28 mouse cellular contexts compared by ENCODE assay signal in the genomic region with DNA sequence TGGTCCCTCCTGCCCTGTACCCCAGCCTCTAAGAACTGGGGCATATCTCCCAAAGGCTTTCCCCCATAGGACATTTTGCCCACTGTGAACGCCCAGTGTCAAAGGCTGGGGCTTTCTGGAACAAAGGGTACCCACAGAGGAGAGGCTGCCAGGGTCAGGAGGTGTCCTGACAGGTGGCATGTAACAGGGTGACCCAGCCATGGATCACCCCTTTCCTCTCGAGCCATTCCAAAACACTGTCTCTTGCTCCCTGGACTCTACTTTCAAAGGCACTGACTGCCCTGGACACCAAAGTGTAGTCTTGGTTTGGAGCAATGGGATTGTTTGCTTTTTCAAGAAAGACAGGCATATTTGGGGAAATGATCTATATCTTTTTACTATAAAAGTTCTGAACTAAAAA. TPM values are rescaled to one million over a fixed set of nuclear protein-coding genes. Genes with fewer than 3 reads are reported as not detected.
DNase-seq lines count a peak whose midpoint lies in the region; ATAC-seq and TF ChIP-seq lines count a peak whose summit lies in the region.
"Had no signal": no experiment of that assay in that cellular context is flagged by ENCODE, and none has a peak within 500 bp of the region (broad histone marks: within the 10 kb centered on the region; RNA-seq: fewer than 3 reads in every experiment).

No protein-coding gene starts in this region.

- no peak overlapping the region for H3K9ac ChIP-seq in heart, adult 2 months (ENCODE audit: low read depth, low read length)
- no peak overlapping the region for H3K9ac ChIP-seq in heart, postnatal 0 days (replicated peaks; ENCODE audit: low read depth, low read length)
- 0 out of 2 replicates have a peak overlapping the region, but pooled peaks have one; percentile 8 for H3K9ac ChIP-seq in lung, embryonic 14.5 days
- H3K9ac ChIP-seq: embryonic facial prominence, embryonic 12.5 days; forebrain, postnatal 0 days; limb, embryonic 12.5 days; liver, postnatal 0 days; neural tube, embryonic 15.5 days had no signal

- TF ChIP-seq EP300 in heart, adult 2 months (IDR thresholded peaks at IDR 0.05; ENCODE audit: insufficient read depth, low read depth, low read length), result no peak
- TF ChIP-seq EP300 in heart, postnatal 0 days (IDR thresholded peaks at IDR 0.05; ENCODE audit: low read depth), result no peak

- DNase-seq in heart, adult 2 months, result peak in 1 of 2 experiments; percentile 25
- no peak for DNase-seq in heart, postnatal 36 days
- no peak for DNase-seq in heart, postnatal 0 days (ENCODE audit: low spot score)
- no peak for DNase-seq in heart, postnatal 25 days (ENCODE audit: low spot score)
- DNase-seq in lung, embryonic 14.5 days, result no peak
- no peak for DNase-seq in lung, postnatal 36 days
- no peak for DNase-seq in embryonic facial prominence, embryonic 10.5 days (ENCODE audit: low spot score)
- no peak for DNase-seq in cerebellum, adult 18-20 months
- DNase-seq: adrenal gland, postnatal 36 days; cerebellum, adult 11-12 months; cerebellum, postnatal 14 days; forebrain, postnatal 0 days; gastrocnemius, postnatal 36 days; kidney, postnatal 10 days; liver, postnatal 0 days; lung, postnatal 14 days; right cerebral cortex, adult 18-20 months; right cerebral cortex, postnatal 4 days; thymus, postnatal 14 days had no signal

- no peak for TF ChIP-seq CTCF in heart, adult 2 months (IDR thresholded peaks at IDR 0.05)
- no peak for TF ChIP-seq CTCF in heart, postnatal 0 days (IDR thresholded peaks at IDR 0.05; ENCODE audit: low read depth)
- TF ChIP-seq CTCF in lung, embryonic 14.5 days (IDR thresholded peaks at IDR 0.05; ENCODE audit: low read depth), result no peak

- no peak for ATAC-seq in heart, postnatal 0 days (ENCODE audit: insufficient read depth, low read depth)
- ATAC-seq in lung, embryonic 14.5 days (ENCODE audit: insufficient read depth), result no peak
- ATAC-seq: forebrain, postnatal 0 days; hindbrain, postnatal 0 days; intestine, embryonic 16.5 days; liver, postnatal 0 days; Patski had no signal

- H3K79me2 ChIP-seq in heart, adult 2 months (replicated peaks; ENCODE audit: control insufficient read depth, insufficient read depth, low read length), result no peaks in the 10 kb centered on the region

- H3K9me3 ChIP-seq in heart, postnatal 0 days (replicated peaks; ENCODE audit: control insufficient read depth, low read length), result no peaks in the 10 kb centered on the region
- no peaks in the 10 kb centered on the region for H3K9me3 ChIP-seq in lung, embryonic 14.5 days (ENCODE audit: low read depth, low read length)
- H3K9me3 ChIP-seq in embryonic facial prominence, embryonic 10.5 days, result peaks cover 5% of the 10 kb centered on the region; the same call in 1 of the 2 replicates
- H3K9me3 ChIP-seq: embryonic facial prominence, embryonic 12.5 days; midbrain, embryonic 10.5 days; neural tube, embryonic 15.5 days had no signal

- H3K27me3 ChIP-seq in heart, adult 2 months (ENCODE audit: control insufficient read depth, insufficient read depth, low read length), result no peaks in the 10 kb centered on the region
- no peaks in the 10 kb centered on the region for H3K27me3 ChIP-seq in heart, postnatal 0 days (ENCODE audit: control insufficient read depth, insufficient read depth, low read length)
- no peaks in the 10 kb centered on the region for H3K27me3 ChIP-seq in lung, embryonic 14.5 days (ENCODE audit: insufficient read depth, low read length)
- no peaks in the 10 kb centered on the region for H3K27me3 ChIP-seq in embryonic facial prominence, embryonic 10.5 days (replicated peaks; ENCODE audit: low read depth, poor library complexity, severe bottlenecking)
- H3K27me3 ChIP-seq: embryonic facial prominence, embryonic 12.5 days; limb, embryonic 12.5 days; neural tube, embryonic 15.5 days; Patski had no signal

- H3K36me3 ChIP-seq in heart, adult 2 months (ENCODE audit: control insufficient read depth, insufficient read depth, low read length), result peaks cover 15% of the 10 kb centered on the region
- peaks cover 26% of the 10 kb centered on the region for H3K36me3 ChIP-seq in heart, postnatal 0 days (replicated peaks; ENCODE audit: control insufficient read depth, insufficient read depth, low read length)
- H3K36me3 ChIP-seq in lung, embryonic 14.5 days (ENCODE audit: insufficient read depth), result peaks cover 54% of the 10 kb centered on the region
- H3K36me3 ChIP-seq in embryonic facial prominence, embryonic 10.5 days (replicated peaks), result peaks cover 72% of the 10 kb centered on the region

- no peak for TF ChIP-seq POLR2A in heart, adult 2 months (IDR thresholded peaks at IDR 0.05; ENCODE audit: insufficient read depth, low read depth, low read length)

- H3K4me3 ChIP-seq in heart, adult 2 months, result no peak overlapping the region; the same call in 1 of the 2 replicates
- no peak overlapping the region for H3K4me3 ChIP-seq in heart, postnatal 0 days (ENCODE audit: low read depth, low read length)
- H3K4me3 ChIP-seq in lung, embryonic 14.5 days (ENCODE audit: low read depth, low read length), result no peak overlapping the region
- no peak overlapping the region for H3K4me3 ChIP-seq in embryonic facial prominence, embryonic 10.5 days
- H3K4me3 ChIP-seq: embryonic facial prominence, embryonic 12.5 days; limb, embryonic 12.5 days; midbrain, embryonic 10.5 days; neural tube, embryonic 15.5 days had no signal

- peaks cover 55% of the 10 kb centered on the region for H3K4me1 ChIP-seq in heart, adult 2 months (ENCODE audit: control insufficient read depth, insufficient read depth, low read length)
- peaks cover 37% of the 10 kb centered on the region for H3K4me1 ChIP-seq in heart, postnatal 0 days (ENCODE audit: control insufficient read depth, insufficient read depth)
- peaks cover 32% of the 10 kb centered on the region for H3K4me1 ChIP-seq in lung, embryonic 14.5 days (ENCODE audit: insufficient read depth)
- peaks cover 66% of the 10 kb centered on the region for H3K4me1 ChIP-seq in embryonic facial prominence, embryonic 10.5 days

- intact Hi-C loops in heart, adult 2 months (cut with DNase I), result no loop called here
- intact Hi-C loops in heart, postnatal 36 days (cut with DNase I), result no loop called here
- intact Hi-C loops in heart, postnatal 25 days (cut with DNase I), result no loop called here

- 54% methylated on average over 2 of the region's 2 CpGs for WGBS in heart, adult 2 months
- 62% methylated on average over 2 of the region's 2 CpGs for WGBS in heart, postnatal 0 days
- WGBS in lung, embryonic 14.5 days, result 55% methylated on average over 2 of the region's 2 CpGs
- WGBS in embryonic facial prominence, embryonic 10.5 days, result 68% methylated on average over 2 of the region's 2 CpGs

- no peak overlapping the region for H3K4me2 ChIP-seq in heart, postnatal 0 days (ENCODE audit: low read depth, low read length)
- no peak overlapping the region for H3K4me2 ChIP-seq in lung, embryonic 14.5 days
- H3K4me2 ChIP-seq: embryonic facial prominence, embryonic 12.5 days; limb, embryonic 12.5 days; liver, embryonic 11.5 days; neural tube, embryonic 15.5 days had no signal

- peak overlapping the region; percentile 95 for H3K27ac ChIP-seq in heart, adult 2 months
- peak overlapping the region; percentile 44; the same call in 1 of the 2 replicates for H3K27ac ChIP-seq in heart, postnatal 0 days (ENCODE audit: low read depth)
- H3K27ac ChIP-seq in lung, embryonic 14.5 days (ENCODE audit: low read depth), result 0 out of 2 replicates have a peak overlapping the region, but pooled peaks have one; percentile 12
- H3K27ac ChIP-seq in embryonic facial prominence, embryonic 10.5 days (replicated peaks), result peak overlapping the region; percentile 72; the same call in 1 of the 2 replicates
- H3K27ac ChIP-seq: embryonic facial prominence, embryonic 12.5 days; hindbrain, postnatal 0 days; midbrain, embryonic 10.5 days; neural tube, embryonic 15.5 days had no signal

RNA-seq across cellular contexts. Expression of a gene that starts 34.6 kb away (rescaled TPM):
- not detected for total RNA-seq in heart, adult 2 months (2021)
- 0.20 TPM in 1 of 2 replicates, not detected in the other for polyA plus RNA-seq in heart, adult 2 months (2012; rRNA removed)
- total RNA-seq in heart, postnatal 36 days (2021), result not detected
- not detected in 2 replicates for total RNA-seq in heart, postnatal 0 days (2014; rRNA removed; ENCODE audit: low replicate concordance)
- 0.07 and 0.22 TPM in 2 replicates for polyA plus RNA-seq in heart, postnatal 0 days (2015; fragmentation: Nextera tagmentation; extraction: Ambion mirVana)
- total RNA-seq in heart, postnatal 25 days (2021), result not detected
- 0.05 and 0.15 TPM in 2 replicates for polyA plus RNA-seq in lung, embryonic 14.5 days (2014; fragmentation: Nextera tagmentation; extraction: Ambion mirVana)
- 0.30 TPM in 1 of 2 replicates, not detected in the other for polyA plus RNA-seq in embryonic facial prominence, embryonic 10.5 days (2016; fragmentation: Nextera tagmentation; extraction: Ambion mirVana)
- total RNA-seq: gastrocnemius, postnatal 36 days had no signal
- polyA plus RNA-seq: limb, embryonic 12.5 days; liver, postnatal 0 days; stomach, embryonic 14.5 days had no signal

RNA-seq across cellular contexts. Expression of a gene that starts 35.4 kb away (rescaled TPM):
- total RNA-seq in heart, adult 2 months (2021), result 10 to 100 TPM; 18.9 to 23.4 TPM
- polyA plus RNA-seq in heart, adult 2 months (2012; rRNA removed), result 39.5 and 39.7 TPM in 2 replicates
- 10 to 100 TPM; 20.4 to 24.3 TPM for total RNA-seq in heart, postnatal 36 days (2021)
- 25.4 and 26.9 TPM in 2 replicates for total RNA-seq in heart, postnatal 0 days (2014; rRNA removed; ENCODE audit: low replicate concordance)
- polyA plus RNA-seq in heart, postnatal 0 days (2015; fragmentation: Nextera tagmentation; extraction: Ambion mirVana), result 27.4 and 29.3 TPM in 2 replicates
- total RNA-seq in heart, postnatal 25 days (2021), result 10 to 100 TPM; 20.2 to 20.7 TPM
- polyA plus RNA-seq in lung, embryonic 14.5 days (2014; fragmentation: Nextera tagmentation; extraction: Ambion mirVana), result 48.3 and 59.1 TPM in 2 replicates
- 72.3 and 76.1 TPM in 2 replicates for polyA plus RNA-seq in embryonic facial prominence, embryonic 10.5 days (2016; fragmentation: Nextera tagmentation; extraction: Ambion mirVana)

RNA-seq across cellular contexts. Expression of a gene that starts 40.0 kb away (rescaled TPM):
- 10 to 100 TPM; 14.6 to 18.1 TPM for total RNA-seq in heart, adult 2 months (2021)
- 18.6 and 29.3 TPM in 2 replicates for polyA plus RNA-seq in heart, adult 2 months (2012; rRNA removed)
- total RNA-seq in heart, postnatal 36 days (2021), result 10 to 100 TPM; 19.0 to 22.3 TPM
- total RNA-seq in heart, postnatal 0 days (2014; rRNA removed; ENCODE audit: low replicate concordance), result 18.2 and 21.6 TPM in 2 replicates
- polyA plus RNA-seq in heart, postnatal 0 days (2015; fragmentation: Nextera tagmentation; extraction: Ambion mirVana), result 10.1 and 12.1 TPM in 2 replicates
- total RNA-seq in heart, postnatal 25 days (2021), result 10 to 100 TPM; 20.1 to 21.1 TPM
- polyA plus RNA-seq in lung, embryonic 14.5 days (2014; fragmentation: Nextera tagmentation; extraction: Ambion mirVana), result 31.7 and 33.5 TPM in 2 replicates
- polyA plus RNA-seq in embryonic facial prominence, embryonic 10.5 days (2016; fragmentation: Nextera tagmentation; extraction: Ambion mirVana), result 24.4 and 25.6 TPM in 2 replicates

Comparison
In these comparisons a context has a peak if more than half of its experiments do, and no peak if none do; other contexts are left out.
1. H3K27ac ChIP-seq: peak in every context shown above with its lines; median percentile 95 in heart, adult 2 months; 72 in embryonic facial prominence, embryonic 10.5 days; 44 in heart, postnatal 0 days; 12 in lung, embryonic 14.5 days.